Comparison of ENCODE assay signal across 9 mouse cellular contexts in the genomic region with DNA sequence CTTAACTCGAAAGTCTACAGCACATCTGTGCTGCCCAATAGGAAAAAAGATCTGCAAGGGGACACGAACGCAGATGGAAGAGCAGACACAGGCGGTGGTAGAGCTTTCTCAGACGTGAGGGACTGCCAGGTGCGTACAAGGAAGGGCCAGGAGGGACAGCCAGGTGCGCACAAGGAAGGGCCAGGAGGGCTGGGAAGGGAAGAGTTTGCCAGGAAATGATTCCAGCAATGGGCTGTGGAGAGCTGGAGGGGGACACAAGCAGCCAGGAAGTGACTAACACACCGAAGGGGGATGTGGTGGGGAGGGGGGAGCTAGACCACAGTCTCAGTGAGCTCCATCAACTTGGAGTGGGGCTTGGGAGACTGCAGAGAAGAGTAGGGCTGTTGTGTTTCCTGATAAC. TPM values are rescaled to one million over a fixed set of nuclear protein-coding genes. Genes with fewer than 3 reads are reported as not detected.
DNase-seq lines count a peak whose midpoint lies in the region; ATAC-seq lines count a peak whose summit lies in the region.
"Had no signal": no experiment of that assay in that cellular context is flagged by ENCODE, and none has a peak within 500 bp of the region (broad histone marks: within the 10 kb centered on the region; RNA-seq: fewer than 3 reads in every experiment).

No protein-coding gene starts in this region.

- no peaks in the 10 kb centered on the region for H3K9me3 ChIP-seq in heart, embryonic 14.5 days (ENCODE audit: control insufficient read depth, low read length)
- H3K9me3 ChIP-seq in midbrain, embryonic 13.5 days, result no peaks in the 10 kb centered on the region
- H3K9me3 ChIP-seq in midbrain, embryonic 11.5 days (ENCODE audit: control insufficient read depth, low read length), result no peaks in the 10 kb centered on the region
- H3K9me3 ChIP-seq in intestine, embryonic 16.5 days (ENCODE audit: control insufficient read depth, low read length), result no peaks in the 10 kb centered on the region
- H3K9me3 ChIP-seq in forebrain, embryonic 14.5 days (replicated peaks; ENCODE audit: control insufficient read depth, low read length), result no peaks in the 10 kb centered on the region

- 31% methylated on average over 8 of the region's 8 CpGs for WGBS in heart, embryonic 14.5 days
- 38% methylated on average over 8 of the region's 8 CpGs for WGBS in midbrain, embryonic 13.5 days
- 33% methylated on average over 8 of the region's 8 CpGs for WGBS in midbrain, embryonic 11.5 days
- 27% methylated on average over 8 of the region's 8 CpGs for WGBS in intestine, embryonic 16.5 days
- 39% methylated on average over 8 of the region's 8 CpGs for WGBS in forebrain, embryonic 14.5 days

- H3K27me3 ChIP-seq in heart, embryonic 14.5 days (ENCODE audit: control insufficient read depth, insufficient read depth, low read length), result no peaks in the 10 kb centered on the region
- no peaks in the 10 kb centered on the region for H3K27me3 ChIP-seq in midbrain, embryonic 13.5 days
- H3K27me3 ChIP-seq in midbrain, embryonic 11.5 days (ENCODE audit: control insufficient read depth, insufficient read depth, low read length), result no peaks in the 10 kb centered on the region
- no peaks in the 10 kb centered on the region for H3K27me3 ChIP-seq in intestine, embryonic 16.5 days (replicated peaks; ENCODE audit: control insufficient read depth, insufficient read depth, low read length)
- no peaks in the 10 kb centered on the region for H3K27me3 ChIP-seq in forebrain, embryonic 14.5 days (replicated peaks; ENCODE audit: control insufficient read depth, insufficient read depth, low read length)

- peaks cover 16 to 51% of the 10 kb centered on the region in 2 experiments for H3K4me1 ChIP-seq in heart, embryonic 14.5 days (ENCODE audit: control insufficient read depth in 2 of 2, insufficient read depth in 2 of 2, low read length in 2 of 2)
- H3K4me1 ChIP-seq in midbrain, embryonic 13.5 days (replicated peaks), result peaks cover 41% of the 10 kb centered on the region
- peaks cover 18% of the 10 kb centered on the region for H3K4me1 ChIP-seq in midbrain, embryonic 11.5 days (ENCODE audit: control insufficient read depth, insufficient read depth, low read length)
- H3K4me1 ChIP-seq in intestine, embryonic 16.5 days (ENCODE audit: control insufficient read depth, insufficient read depth, low read length), result peaks cover 29% of the 10 kb centered on the region
- H3K4me1 ChIP-seq in forebrain, embryonic 14.5 days (ENCODE audit: control insufficient read depth, insufficient read depth, low read length), result peaks cover 7% of the 10 kb centered on the region; the same call in 1 of the 2 replicates

- no peak overlapping the region for H3K4me2 ChIP-seq in heart, embryonic 14.5 days (ENCODE audit: low read length)
- 0 out of 2 replicates have a peak overlapping the region, but pooled peaks have one; percentile 5 for H3K4me2 ChIP-seq in midbrain, embryonic 13.5 days (replicated peaks)
- H3K4me2 ChIP-seq in midbrain, embryonic 11.5 days, result no peak overlapping the region
- H3K4me2 ChIP-seq in intestine, embryonic 16.5 days (ENCODE audit: low read depth, low read length), result peak overlapping the region; percentile 28
- no peak overlapping the region for H3K4me2 ChIP-seq in forebrain, embryonic 14.5 days (ENCODE audit: low read length)

- peak overlapping the region; percentile 10; the same call in 1 of the 2 replicates for H3K9ac ChIP-seq in heart, embryonic 14.5 days (ENCODE audit: low read length)
- H3K9ac ChIP-seq in midbrain, embryonic 13.5 days (replicated peaks), result no peak overlapping the region; the same call in 1 of the 2 replicates
- no peak overlapping the region for H3K9ac ChIP-seq in midbrain, embryonic 11.5 days (ENCODE audit: low read length)
- H3K9ac ChIP-seq in intestine, embryonic 16.5 days (ENCODE audit: low read depth, low read length), result peak overlapping the region; percentile 23
- H3K9ac ChIP-seq in forebrain, embryonic 14.5 days (ENCODE audit: low read length), result no peak overlapping the region

- no peak for ATAC-seq in heart, embryonic 14.5 days (ENCODE audit: insufficient number of reproducible peaks, insufficient read depth, low FRiP score, low read depth)
- no peak for ATAC-seq in midbrain, embryonic 13.5 days
- no peak for ATAC-seq in midbrain, embryonic 11.5 days (ENCODE audit: low FRiP score)
- peak; percentile 13; the same call in 1 of the 2 replicates for ATAC-seq in intestine, embryonic 16.5 days
- no peak for ATAC-seq in forebrain, embryonic 14.5 days

- H3K27ac ChIP-seq in heart, embryonic 14.5 days (replicated peaks in 1 of 2; ENCODE audit: control insufficient read depth in 1 of 2, insufficient read depth in 1 of 2, low read depth in 2 of 2, low read length in 2 of 2), result peak overlapping the region in 1 of 2 experiments; percentile 24; a peak in 1 of 4 replicates
- 0 out of 2 replicates have a peak overlapping the region, but pooled peaks have one; percentile 19 for H3K27ac ChIP-seq in midbrain, embryonic 13.5 days
- no peak overlapping the region for H3K27ac ChIP-seq in midbrain, embryonic 11.5 days (ENCODE audit: low read depth, low read length)
- peak overlapping the region; percentile 76 for H3K27ac ChIP-seq in intestine, embryonic 16.5 days (ENCODE audit: low read length)
- no peak overlapping the region; the same call in 1 of the 2 replicates for H3K27ac ChIP-seq in forebrain, embryonic 14.5 days (ENCODE audit: low read depth, low read length)

- no peaks in the 10 kb centered on the region for H3K36me3 ChIP-seq in heart, embryonic 14.5 days (ENCODE audit: control insufficient read depth, insufficient read depth, low read length)
- H3K36me3 ChIP-seq in midbrain, embryonic 13.5 days, result no peaks in the 10 kb centered on the region
- H3K36me3 ChIP-seq in midbrain, embryonic 11.5 days (ENCODE audit: control insufficient read depth, insufficient read depth, low read length), result no peaks in the 10 kb centered on the region
- no peaks in the 10 kb centered on the region for H3K36me3 ChIP-seq in intestine, embryonic 16.5 days (ENCODE audit: control insufficient read depth, insufficient read depth, low read length)
- no peaks in the 10 kb centered on the region for H3K36me3 ChIP-seq in forebrain, embryonic 14.5 days (ENCODE audit: control insufficient read depth, insufficient read depth, low read length)

- no peak overlapping the region for H3K4me3 ChIP-seq in heart, embryonic 14.5 days (ENCODE audit: control insufficient read depth in 1 of 2, insufficient read depth in 1 of 2, low read depth in 1 of 2, low read length in 2 of 2)
- H3K4me3 ChIP-seq in midbrain, embryonic 13.5 days (replicated peaks), result no peak overlapping the region
- H3K4me3 ChIP-seq in midbrain, embryonic 11.5 days (ENCODE audit: low read depth, low read length), result no peak overlapping the region
- H3K4me3 ChIP-seq in intestine, embryonic 16.5 days (ENCODE audit: low read length), result no peak overlapping the region; the same call in 1 of the 2 replicates
- H3K4me3 ChIP-seq in forebrain, embryonic 14.5 days (ENCODE audit: low read depth, low read length), result no peak overlapping the region

- no peak for DNase-seq in heart, postnatal 14 days
- DNase-seq in midbrain, embryonic 11.5 days (ENCODE audit: low spot score, missing footprints), result no peak
- DNase-seq in testis, postnatal 10 days (ENCODE audit: low spot score), result no peak
- no peak for DNase-seq in left cerebral cortex, adult 18-20 months (ENCODE audit: low spot score in 2 of 2)
- DNase-seq in forebrain, embryonic 14.5 days (ENCODE audit: low spot score), result no peak
- DNase-seq: heart, postnatal 10 days had no signal

- intact Hi-C loops in heart, postnatal 14 days (cut with DNase I), result loop anchor here (10.0 kb wide), 2 partner anchors 165 to 525 kb away; a partner anchor contains a TSS

RNA-seq across cellular contexts. Expression of a gene that starts 4.4 kb away (rescaled TPM):
- polyA plus RNA-seq in heart, embryonic 14.5 days (2014; fragmentation: Nextera tagmentation; extraction: Ambion mirVana), result 121 TPM in 2 replicates
- total RNA-seq in heart, postnatal 14 days (2021), result 10 to 100 TPM; 33.3 to 34.1 TPM
- 135 and 147 TPM in 2 replicates for polyA plus RNA-seq in midbrain, embryonic 13.5 days (2015; fragmentation: Nextera tagmentation; extraction: Ambion mirVana)
- polyA plus RNA-seq in midbrain, embryonic 11.5 days (2014; fragmentation: Nextera tagmentation; extraction: Ambion mirVana), result 141 and 144 TPM in 2 replicates
- 103 and 110 TPM in 2 replicates for polyA plus RNA-seq in intestine, embryonic 16.5 days (2015; fragmentation: Nextera tagmentation; extraction: Ambion mirVana)
- total RNA-seq in left cerebral cortex, adult 18-20 months (2021), result 10 to 100 TPM; 22.7 to 27.6 TPM
- polyA plus RNA-seq in forebrain, embryonic 14.5 days (2014; fragmentation: Nextera tagmentation; extraction: Ambion mirVana), result 159 and 160 TPM in 2 replicates

Comparison
In these comparisons a context has a peak if more than half of its experiments do, and no peak if none do; other contexts are left out.
1. H3K27ac ChIP-seq: peak in midbrain, embryonic 13.5 days (single experiment) and intestine, embryonic 16.5 days (single experiment); none in midbrain, embryonic 11.5 days (single experiment) and forebrain, embryonic 14.5 days (single experiment).
2. H3K4me2 ChIP-seq: peak in midbrain, embryonic 13.5 days (single experiment) and intestine, embryonic 16.5 days (single experiment); none in heart, embryonic 14.5 days (single experiment), midbrain, embryonic 11.5 days (single experiment) and forebrain, embryonic 14.5 days (single experiment).
3. H3K9ac ChIP-seq: peak in heart, embryonic 14.5 days (single experiment) and intestine, embryonic 16.5 days (single experiment); none in midbrain, embryonic 13.5 days (single experiment), midbrain, embryonic 11.5 days (single experiment) and forebrain, embryonic 14.5 days (single experiment).